Mouse (Mus musculus) heart, embryonic 14.5 days (tissue): ENCODE results near the gene Sla2. TPM values are rescaled to one million over a fixed set of nuclear protein-coding genes. Genes with fewer than 3 reads are reported as not detected.
"Not testable (repeated sequence)": the region's sequence is repeated elsewhere in the genome, so short reads cannot be mapped to it uniquely, and the experiment has no call there.

ENCODE experiments used
- ATAC-seq: fragments of 200-750 bp; cut with Nextera tagmentation; 2 replicates; pipeline ENCODE4 v1.8.0; 2017; ENCODE audit warnings: low read depth, moderate TSS enrichment; ENCODE audit not compliant: insufficient number of reproducible peaks, insufficient read depth, low FRiP score
- H3K27ac ChIP-seq, 2 experiments: fragments of 200-500 bp in 1 of 2; fragments of 300-500 bp in 1 of 2; sonication (generic) in 1 of 2; replicated peaks in 1 of 2; 2 replicates each; pipeline ENCODE4 v1.5.1; 2012 to 2014; ENCODE audit warnings: low read depth in 2 of 2, low read length in 2 of 2, control low read depth in 1 of 2, mild to moderate bottlenecking in 1 of 2, mixed read lengths in 1 of 2; ENCODE audit not compliant: control insufficient read depth in 1 of 2, insufficient read depth in 1 of 2
- H3K27me3 ChIP-seq: fragments of 300-500 bp; sonication (generic); 2 replicates; pipeline ENCODE4 v1.6.1; 2014; ENCODE audit warnings: mild to moderate bottlenecking, low read length, control low read depth; ENCODE audit not compliant: control insufficient read depth, insufficient read depth
- H3K36me3 ChIP-seq: fragments of 300-500 bp; sonication (generic); 2 replicates; pipeline ENCODE4 v1.6.1; 2014; ENCODE audit warnings: mild to moderate bottlenecking, control low read depth, low read length, mixed read lengths; ENCODE audit not compliant: control insufficient read depth, insufficient read depth
- H3K4me1 ChIP-seq, 2 experiments: fragments of 200-500 bp in 1 of 2; fragments of 300-500 bp in 1 of 2; sonication (generic) in 1 of 2; 2 replicates each; pipeline ENCODE4 v1.6.1; 2012 to 2014; ENCODE audit warnings: low read length in 2 of 2, control low read depth in 1 of 2, mixed read lengths in 1 of 2; ENCODE audit not compliant: control insufficient read depth in 2 of 2, insufficient read depth in 2 of 2
- H3K4me2 ChIP-seq: fragments of 300-500 bp; sonication (generic); 2 replicates; pipeline ENCODE4 v1.6.1; 2014; ENCODE audit warnings: mild to moderate bottlenecking, low read length
- H3K4me3 ChIP-seq, 2 experiments: fragments of 200-500 bp in 1 of 2; fragments of 300-500 bp in 1 of 2; sonication (generic) in 1 of 2; 2 replicates each; pipeline ENCODE4 v1.5.1; 2012 to 2014; ENCODE audit warnings: low read length in 2 of 2, mild to moderate bottlenecking in 2 of 2, control low read depth in 1 of 2, low read depth in 1 of 2, moderate library complexity in 1 of 2; ENCODE audit not compliant: control insufficient read depth in 1 of 2, insufficient read depth in 1 of 2
- H3K9ac ChIP-seq: fragments of 300-500 bp; sonication (generic); 2 replicates; pipeline ENCODE4 v1.6.1; 2014; ENCODE audit warnings: mild to moderate bottlenecking, low read length
- H3K9me3 ChIP-seq: fragments of 300-500 bp; sonication (generic); 2 replicates; pipeline ENCODE4 v1.6.1; 2016; ENCODE audit warnings: low read length, control low read depth; ENCODE audit not compliant: control insufficient read depth
- WGBS: fragments of 180-500 bp; shearing (Covaris S2); extraction: QIAGEN DNeasy Blood & Tissue Kit; methylation state at CpG from one replicate; pipeline ENCODE4 v1.1.7; 2014; 5-methylcytosine and 5-hydroxymethylcytosine counted together
- polyA plus RNA-seq: library from polyadenylated mRNA; unstranded; fragments of >200 nt; fragmentation: Nextera tagmentation; extraction: Ambion mirVana; gene quantifications from 2 replicates; pipeline ENCODE4 v1.2.1, GENCODE M21; 2014

The Sla2 gene
- polyA plus RNA-seq, 1 experiment from 2014 or later = 0.26 TPM

- no peak overlapping the region for H3K9ac ChIP-seq
- no peak for ATAC-seq
- H3K4me3 ChIP-seq = no peak overlapping the region
- H3K27me3 ChIP-seq = no peaks in the 10 kb centered on the region
- H3K27ac ChIP-seq = no peak overlapping the region
- no peaks in the 10 kb centered on the region for H3K9me3 ChIP-seq
- no peaks in the 10 kb centered on the region for H3K36me3 ChIP-seq
- H3K4me2 ChIP-seq = no peak overlapping the region
- WGBS = 62% methylated on average over 6 of the region's 6 CpGs
- no peaks in the 10 kb centered on the region for H3K4me1 ChIP-seq
Observed at GRCm38 (mm10) chr2:156892821-156893220, 5.8 kb upstream of the Sla2 start.

- ATAC-seq = no peak
- Histone ChIP-seq H3K4me3 (no peak overlapping the region), H3K27ac (no peak overlapping the region), H3K9me3 (no peaks in the 10 kb centered on the region), H3K27me3 (no peaks in the 10 kb centered on the region), H3K4me1 (no peaks in the 10 kb centered on the region), H3K9ac (no peak overlapping the region), H3K36me3 (no peaks in the 10 kb centered on the region), H3K4me2 (no peak overlapping the region)
- 68% methylated on average over 3 of the region's 3 CpGs for WGBS
Observed at GRCm38 (mm10) chr2:156892240-156892639, 5.2 kb upstream of the Sla2 start.

- ATAC-seq = no peak
- H3K9me3 ChIP-seq = no peaks in the 10 kb centered on the region
- H3K4me3 ChIP-seq = no peak overlapping the region
- no peak overlapping the region for H3K4me2 ChIP-seq
- H3K27me3 ChIP-seq = no peaks in the 10 kb centered on the region
- H3K9ac ChIP-seq = no peak overlapping the region
- 62% methylated on average over 3 of the region's 3 CpGs for WGBS
- H3K36me3 ChIP-seq = no peaks in the 10 kb centered on the region
- H3K27ac ChIP-seq = no peak overlapping the region
- peaks cover 3% of the 10 kb centered on the region in 2 experiments; a peak in 1 of 4 replicates for H3K4me1 ChIP-seq
Observed at GRCm38 (mm10) chr2:156888490-156888889, 1.5 kb upstream of the Sla2 start.

GRCm38 (mm10) chr2:156886084-156886631, 834 bp downstream of the Sla2 start:
- H3K36me3 ChIP-seq = no peaks in the 10 kb centered on the region
- H3K9ac ChIP-seq = no peak overlapping the region
- ATAC-seq = no peak; the same call in 1 of the 2 replicates
- no peak overlapping the region for H3K27ac ChIP-seq
- no peaks in the 10 kb centered on the region for H3K27me3 ChIP-seq
- H3K4me1 ChIP-seq = peaks cover 3% of the 10 kb centered on the region in 2 experiments; a peak in 1 of 4 replicates
- H3K9me3 ChIP-seq = no peaks in the 10 kb centered on the region
- 77% methylated on average over 10 of the region's 10 CpGs for WGBS
- no peak overlapping the region for H3K4me3 ChIP-seq
- no peak overlapping the region for H3K4me2 ChIP-seq

GRCm38 (mm10) chr2:156885666-156886065, 1.3 kb downstream of the Sla2 start:
- not testable (repeated sequence) for H3K27me3 ChIP-seq, H3K27ac ChIP-seq, H3K9ac ChIP-seq, H3K4me2 ChIP-seq, H3K4me3 ChIP-seq, H3K9me3 ChIP-seq, H3K4me1 ChIP-seq, ATAC-seq, H3K36me3 ChIP-seq
- 66% methylated on average over 2 of the region's 2 CpGs for WGBS

GRCm38 (mm10) chr2:156884396-156885211, 2.4 kb downstream of the Sla2 start:
- Histone ChIP-seq H3K4me1 (peaks cover 3% of the 10 kb centered on the region in 2 experiments; a peak in 1 of 4 replicates), H3K4me2 (no peak overlapping the region), H3K36me3 (no peaks in the 10 kb centered on the region), H3K4me3 (no peak overlapping the region), H3K27me3 (no peaks in the 10 kb centered on the region), H3K9me3 (no peaks in the 10 kb centered on the region), H3K9ac (no peak overlapping the region), H3K27ac (no peak overlapping the region)
- no peak for ATAC-seq
- WGBS = 75% methylated on average over 10 of the region's 10 CpGs

- H3K27ac ChIP-seq = no peak overlapping the region
- no peak overlapping the region for H3K4me2 ChIP-seq
- WGBS = 26% methylated on average over 10 of the region's 10 CpGs
- no peaks in the 10 kb centered on the region for H3K9me3 ChIP-seq
- H3K4me1 ChIP-seq = peaks cover 3% of the 10 kb centered on the region in 2 experiments; a peak in 1 of 4 replicates
- H3K9ac ChIP-seq = no peak overlapping the region
- no peaks in the 10 kb centered on the region for H3K36me3 ChIP-seq
- ATAC-seq = no peak
- H3K4me3 ChIP-seq = no peak overlapping the region
- H3K27me3 ChIP-seq = no peaks in the 10 kb centered on the region
Observed at GRCm38 (mm10) chr2:156882431-156883001, 4.5 kb downstream of the Sla2 start.
